Mouse (Mus musculus) testis, adult 2 months (tissue): ENCODE measurements around the gene Tnip1.

ENCODE experiments used
- CTCF ChIP-seq: fragments of 200-500 bp; IDR thresholded peaks from 2 replicates; pipeline ENCODE4 v1.5.1; 2012; ENCODE audit warnings: low read depth, mild to moderate bottlenecking, inconsistent platforms, low read length, moderate library complexity; ENCODE audit not compliant: control insufficient read depth, insufficient read depth, insufficient replicate concordance
- POLR2A ChIP-seq: fragments of 200-500 bp; IDR thresholded peaks from 2 replicates; pipeline ENCODE4 v1.6.1; 2012; ENCODE audit warnings: low read depth, mild to moderate bottlenecking, inconsistent platforms, low read length, moderate library complexity; ENCODE audit not compliant: control insufficient read depth

GRCm38 (mm10) chr11:54905086-54905485 lies 57.6 kb downstream of the Tnip1 start:
- TF ChIP-seq CTCF: no peak
- TF ChIP-seq POLR2A: no peak
